Mouse (Mus musculus): ENCODE measurements around the gene Csn1s2a.

DNA sequence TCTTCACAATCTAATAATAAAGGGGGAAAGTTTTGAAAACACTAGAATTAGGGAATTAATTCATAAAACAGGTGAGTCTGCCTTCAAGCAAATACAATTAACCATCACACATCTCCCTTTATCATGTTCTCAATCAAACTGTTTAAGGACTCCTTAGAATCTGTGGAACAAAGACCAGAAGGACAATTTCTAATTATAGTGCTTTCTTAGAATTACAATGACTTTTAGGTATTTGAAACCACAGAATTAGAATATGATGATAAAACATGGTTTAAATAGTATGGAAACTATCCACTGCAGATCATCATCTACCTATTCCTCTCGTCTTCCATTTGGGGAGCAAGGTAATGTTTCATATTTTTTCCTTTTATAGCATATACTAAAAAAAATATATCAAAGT is at the start of gene Csn1s2a:
- TF ChIP-seq CTCF (IDR thresholded peaks at IDR 0.05; ENCODE audit: low read depth) (no peak), EP300 (optimal IDR thresholded peaks at IDR 0.05) (no peak)
